Mouse (Mus musculus) hindbrain, embryonic 11.5 days (tissue): ENCODE results near the gene Slc44a3. TPM values are rescaled to one million over a fixed set of nuclear protein-coding genes. Genes with fewer than 3 reads are reported as not detected.

Experiments
- ATAC-seq: fragments of 200-750 bp; cut with Nextera tagmentation; 2 replicates; pipeline ENCODE4 v1.8.0; 2017; ENCODE audit warnings: mild to moderate bottlenecking, moderate TSS enrichment, moderate library complexity; ENCODE audit not compliant: low FRiP score
- DNase-seq: peaks from one replicate; pipeline ENCODE4 v3.0.0-alpha.2; 2015; ENCODE audit warnings: low spot score
- H3K27ac ChIP-seq: fragments of 300-500 bp; sonication (generic); 2 replicates; pipeline ENCODE4 v1.5.1; 2014; ENCODE audit warnings: mild to moderate bottlenecking, low read depth, low read length
- H3K27me3 ChIP-seq: fragments of 300-500 bp; sonication (generic); 2 replicates; pipeline ENCODE4 v1.6.1; 2014; ENCODE audit warnings: mild to moderate bottlenecking, low read length, moderate library complexity, mixed read lengths; ENCODE audit not compliant: control insufficient read depth, insufficient read depth
- H3K36me3 ChIP-seq: fragments of 300-500 bp; sonication (generic); 2 replicates; pipeline ENCODE4 v1.6.1; 2014; ENCODE audit warnings: mild to moderate bottlenecking, low read length, moderate library complexity, mixed read lengths; ENCODE audit not compliant: control insufficient read depth, insufficient read depth
- H3K4me1 ChIP-seq: fragments of 300-500 bp; sonication (generic); replicated peaks from 2 replicates; pipeline ENCODE4 v1.6.1; 2014; ENCODE audit warnings: low read length, mixed read lengths; ENCODE audit not compliant: control insufficient read depth, insufficient read depth
- H3K4me2 ChIP-seq: fragments of 300-500 bp; sonication (generic); replicated peaks from 2 replicates; pipeline ENCODE4 v1.6.1; 2014; ENCODE audit warnings: mild to moderate bottlenecking, low read depth, low read length
- H3K4me3 ChIP-seq: fragments of 300-500 bp; sonication (generic); 2 replicates; pipeline ENCODE4 v1.5.1; 2014; ENCODE audit warnings: low read depth, low read length
- H3K9ac ChIP-seq: fragments of 300-500 bp; sonication (generic); 2 replicates; pipeline ENCODE4 v1.6.1; 2014; ENCODE audit warnings: low read depth, low read length
- H3K9me3 ChIP-seq: fragments of 300-500 bp; sonication (generic); 2 replicates; pipeline ENCODE4 v1.6.1; 2016; ENCODE audit warnings: low read length; ENCODE audit not compliant: control insufficient read depth
- WGBS: fragments of 180-500 bp; shearing (Covaris S2); extraction: QIAGEN DNeasy Blood & Tissue Kit; methylation state at CpG from one replicate; pipeline ENCODE4 v1.1.7; 2014; 5-methylcytosine and 5-hydroxymethylcytosine counted together
- polyA plus RNA-seq: library from polyadenylated mRNA; unstranded; fragments of >200 nt; fragmentation: Nextera tagmentation; extraction: Ambion mirVana; gene quantifications from 2 replicates; pipeline ENCODE4 v1.2.1, GENCODE M21; 2014

The Slc44a3 gene
- polyA plus RNA-seq, 1 experiment from 2014 or later: 0.86 TPM

GRCm38 (mm10) chr3:121464733-121465305 is 67.4 kb downstream of the Slc44a3 start:
- Histone ChIP-seq H3K36me3 (no peaks in the 10 kb centered on the region), H3K4me1 (peaks cover 2% of the 10 kb centered on the region; the same call in 1 of the 2 replicates), H3K27ac (peak overlapping the region; percentile 24; the same call in 1 of the 2 replicates), H3K4me3 (no peak overlapping the region), H3K9me3 (no peaks in the 10 kb centered on the region), H3K4me2 (no peak overlapping the region), H3K9ac (no peak overlapping the region), H3K27me3 (no peaks in the 10 kb centered on the region)
- ATAC-seq (no peak), DNase-seq (no peak)
- WGBS: 49% methylated on average over 7 of the region's 7 CpGs

- no peaks in the 10 kb centered on the region for H3K27me3 ChIP-seq
- no peak overlapping the region for H3K27ac ChIP-seq
- DNase-seq: no peak
- no peak overlapping the region for H3K4me2 ChIP-seq
- H3K4me1 ChIP-seq: no peaks in the 10 kb centered on the region
- H3K36me3 ChIP-seq: no peaks in the 10 kb centered on the region
- no peak for ATAC-seq
- no peaks in the 10 kb centered on the region for H3K9me3 ChIP-seq
- H3K9ac ChIP-seq: no peak overlapping the region
- 90% methylated on average over 3 of the region's 3 CpGs for WGBS
- no peak overlapping the region for H3K4me3 ChIP-seq
Measured at GRCm38 (mm10) chr3:121462782-121463181, 69.4 kb downstream of the Slc44a3 start.

- WGBS: 87% methylated on average over 13 of the region's 13 CpGs
- Histone ChIP-seq H3K4me3 (no peak overlapping the region), H3K9ac (no peak overlapping the region), H3K4me1 (no peaks in the 10 kb centered on the region), H3K4me2 (no peak overlapping the region), H3K36me3 (no peaks in the 10 kb centered on the region; the same call in 1 of the 2 replicates), H3K27ac (no peak overlapping the region), H3K27me3 (no peaks in the 10 kb centered on the region), H3K9me3 (no peaks in the 10 kb centered on the region)
- ATAC-seq (no peak), DNase-seq (no peak)
Measured at GRCm38 (mm10) chr3:121461477-121461876, 70.7 kb downstream of the Slc44a3 start.

- Histone ChIP-seq H3K9ac (no peak overlapping the region), H3K36me3 (peaks cover 6% of the 10 kb centered on the region; the same call in 1 of the 2 replicates), H3K9me3 (no peaks in the 10 kb centered on the region), H3K4me3 (no peak overlapping the region), H3K27ac (no peak overlapping the region), H3K4me2 (no peak overlapping the region), H3K4me1 (no peaks in the 10 kb centered on the region), H3K27me3 (no peaks in the 10 kb centered on the region)
- 91% methylated on average over 16 of the region's 16 CpGs for WGBS
- no peak for ATAC-seq
- DNase-seq: no peak
Measured at GRCm38 (mm10) chr3:121460473-121461193, 71.6 kb downstream of the Slc44a3 start.

- Histone ChIP-seq H3K27ac (no peak overlapping the region), H3K36me3 (peaks cover 17% of the 10 kb centered on the region; the same call in 1 of the 2 replicates), H3K27me3 (no peaks in the 10 kb centered on the region), H3K9me3 (no peaks in the 10 kb centered on the region), H3K4me2 (no peak overlapping the region), H3K4me1 (no peaks in the 10 kb centered on the region), H3K4me3 (no peak overlapping the region), H3K9ac (no peak overlapping the region)
- 85% methylated on average over 14 of the region's 14 CpGs for WGBS
- ATAC-seq: no peak
- no peak for DNase-seq
Measured at GRCm38 (mm10) chr3:121458545-121459492, 73.4 kb downstream of the Slc44a3 start.

GRCm38 (mm10) chr3:121451404-121451803 is 80.8 kb downstream of the Slc44a3 start:
- no peak for ATAC-seq
- no peak overlapping the region for H3K27ac ChIP-seq
- WGBS: 81% methylated on average over 10 of the region's 10 CpGs
- H3K4me2 ChIP-seq: no peak overlapping the region
- no peak overlapping the region for H3K9ac ChIP-seq
- H3K36me3 ChIP-seq: peaks cover 17% of the 10 kb centered on the region; the same call in 1 of the 2 replicates
- no peaks in the 10 kb centered on the region for H3K27me3 ChIP-seq
- no peaks in the 10 kb centered on the region for H3K9me3 ChIP-seq
- DNase-seq: no peak
- H3K4me1 ChIP-seq: peaks cover 4% of the 10 kb centered on the region; the same call in 1 of the 2 replicates
- no peak overlapping the region for H3K4me3 ChIP-seq

GRCm38 (mm10) chr3:121449527-121449926 is 82.7 kb downstream of the Slc44a3 start:
- Histone ChIP-seq H3K36me3 (peaks cover 4% of the 10 kb centered on the region; the same call in 1 of the 2 replicates), H3K9ac (no peak overlapping the region), H3K9me3 (no peaks in the 10 kb centered on the region), H3K4me2 (no peak overlapping the region), H3K4me1 (peaks cover 4% of the 10 kb centered on the region; the same call in 1 of the 2 replicates), H3K27me3 (no peaks in the 10 kb centered on the region), H3K27ac (no peak overlapping the region), H3K4me3 (no peak overlapping the region)
- DNase-seq (no peak), ATAC-seq (no peak)
- 87% methylated on average over 8 of the region's 8 CpGs for WGBS

GRCm38 (mm10) chr3:121448606-121449005 is 83.6 kb downstream of the Slc44a3 start:
- Histone ChIP-seq H3K27ac (no peak overlapping the region), H3K36me3 (no peaks in the 10 kb centered on the region; the same call in 1 of the 2 replicates), H3K27me3 (no peaks in the 10 kb centered on the region), H3K4me1 (peaks cover 4% of the 10 kb centered on the region; the same call in 1 of the 2 replicates), H3K9me3 (no peaks in the 10 kb centered on the region), H3K4me3 (no peak overlapping the region), H3K9ac (no peak overlapping the region), H3K4me2 (no peak overlapping the region)
- ATAC-seq (peak; percentile 51), DNase-seq (no peak)
- WGBS: 78% methylated on average over 8 of the region's 8 CpGs
